Mouse (Mus musculus): ENCODE measurements around the gene C1qtnf2. TPM values are rescaled to one million over a fixed set of nuclear protein-coding genes. Genes with fewer than 3 reads are reported as not detected.

The C1qtnf2 gene
- not detected in 4 replicates for total RNA-seq (2023; ENCODE audit: inconsistent age)

GRCm38 (mm10) chr11:43474225-43474774, at the start of gene C1qtnf2:
TSS of gene C1qtnf2 (plus strand) at chr11:43474276.

GRCm38 (mm10) chr11:43425824-43426413, 48.2 kb upstream of the C1qtnf2 start, which contains the start of gene Pttg1:
TSS of gene Pttg1 (minus strand) at chr11:43426251.

GRCm38 (mm10) chr11:43433254-43434023, 40.6 kb upstream of the C1qtnf2 start, which contains the start of gene Slu7:
TSS of gene Slu7 (plus strand) at chr11:43433744.

GRCm38 (mm10) chr11:43528683-43529499, 54.8 kb downstream of the C1qtnf2 start, which contains the start of gene Ccnjl:
TSS of gene Ccnjl (plus strand) at chr11:43528784.

Other genes with a start within 250 kb of the C1qtnf2 start
- 35.3 to 57.3 TPM (median 41.3 TPM) in 4 replicates for gene Pttg1, start 48.0 kb upstream of the C1qtnf2 start, total RNA-seq (2023; ENCODE audit: inconsistent age)
- 98.9 to 113 TPM (median 100 TPM) in 4 replicates for gene Slu7, start 40.5 kb upstream of the C1qtnf2 start, total RNA-seq (2023; ENCODE audit: inconsistent age)
- 0.19 TPM in 1 of 4 replicates, not detected in the others for gene Ccnjl, start 54.5 kb downstream of the C1qtnf2 start, total RNA-seq (2023; ENCODE audit: inconsistent age)
- 0.24 TPM in 1 of 4 replicates, not detected in the others for gene 4933415A04Rik, start 112.8 kb downstream of the C1qtnf2 start, total RNA-seq (2023; ENCODE audit: inconsistent age)
- gene Fabp6, start 127.3 kb downstream of the C1qtnf2 start, total RNA-seq (2023; ENCODE audit: inconsistent age), result not detected in 4 replicates
- gene Pwwp2a, start 207.7 kb downstream of the C1qtnf2 start, total RNA-seq (2023; ENCODE audit: inconsistent age), result 56.5 to 71.9 TPM (median 59.4 TPM) in 4 replicates

Measured in B cell, adult (primary cell).